Mouse (Mus musculus) embryo, embryonic 10.5 days (tissue): ENCODE measurements at regions not wholly inside any gene's neighbourhood (a gene's known extent, or its start where the extent isn't known, plus 50 kb on each side); places are given as distances from the start of the nearest gene placed in this dataset.
"Not testable (repeated sequence)": the region's sequence is repeated elsewhere in the genome, so short reads cannot be mapped to it uniquely, and the experiment has no call there.

Experiments used
- DNase-seq: peaks from one replicate; pipeline ENCODE4 v3.0.0-alpha.2; 2015; ENCODE audit warnings: low spot score

DNA sequence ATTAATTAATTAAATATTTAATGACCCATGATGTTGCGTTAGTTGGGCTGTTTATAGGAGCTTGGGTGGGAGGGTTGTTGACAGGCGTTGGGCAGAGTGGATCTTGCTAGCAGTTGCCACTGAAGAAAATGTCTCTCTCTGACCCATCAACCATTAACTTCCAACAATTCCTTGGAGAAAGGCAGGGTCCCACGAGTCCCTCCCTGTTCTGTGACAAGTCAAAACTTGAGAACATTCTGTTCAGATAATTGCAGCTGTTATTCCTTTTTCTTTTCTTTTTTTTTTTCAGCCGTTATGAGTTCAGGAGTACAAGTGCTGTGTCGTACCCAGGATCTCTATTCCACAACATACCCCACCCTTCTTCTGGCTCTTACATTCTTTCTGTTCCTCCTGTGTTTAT is 59.8 kb upstream of the Tnfrsf21 start:
- no peak for DNase-seq

DNA sequence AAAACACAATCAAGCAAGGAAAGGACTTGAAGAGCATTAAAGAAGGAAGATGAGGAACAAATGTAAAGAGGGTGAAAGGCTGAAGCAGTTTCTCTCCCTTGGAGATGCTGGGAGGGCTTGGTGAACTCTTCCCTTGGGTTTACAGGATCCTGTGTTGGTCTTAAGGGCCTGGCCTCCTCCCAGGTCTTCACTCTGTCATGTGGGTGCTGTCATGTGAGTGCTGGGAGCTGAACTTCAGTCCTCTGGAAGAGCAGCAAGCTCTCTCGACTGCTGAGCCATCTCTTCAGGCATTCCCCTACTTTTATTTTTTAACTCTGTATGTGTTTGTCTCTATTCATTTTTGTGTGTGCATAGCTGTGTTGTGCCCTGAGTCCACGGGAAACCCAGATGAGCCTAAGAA is 61.6 kb upstream of the Tnfrsf21 start:
- no peak for DNase-seq

DNA sequence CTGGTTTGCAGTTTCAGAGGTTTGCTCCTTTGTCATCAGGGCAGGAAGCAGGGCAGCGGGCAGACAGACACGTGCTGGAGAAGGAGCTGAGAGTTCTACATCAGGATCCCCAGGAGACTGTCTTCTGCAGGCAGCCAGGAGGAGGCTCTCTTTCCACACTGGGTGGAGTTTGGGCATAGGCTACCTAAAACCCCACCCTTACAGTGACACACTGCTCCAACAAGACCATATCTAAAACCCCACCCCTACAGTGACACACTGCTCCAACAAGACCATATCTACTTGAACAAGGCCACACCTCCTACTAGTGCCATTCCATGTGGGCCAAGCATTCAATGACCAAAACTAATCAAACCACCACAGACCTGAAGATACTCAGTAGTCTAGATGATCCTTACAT is 68.0 kb upstream of the Cd2ap start:
- no peak for DNase-seq

DNA sequence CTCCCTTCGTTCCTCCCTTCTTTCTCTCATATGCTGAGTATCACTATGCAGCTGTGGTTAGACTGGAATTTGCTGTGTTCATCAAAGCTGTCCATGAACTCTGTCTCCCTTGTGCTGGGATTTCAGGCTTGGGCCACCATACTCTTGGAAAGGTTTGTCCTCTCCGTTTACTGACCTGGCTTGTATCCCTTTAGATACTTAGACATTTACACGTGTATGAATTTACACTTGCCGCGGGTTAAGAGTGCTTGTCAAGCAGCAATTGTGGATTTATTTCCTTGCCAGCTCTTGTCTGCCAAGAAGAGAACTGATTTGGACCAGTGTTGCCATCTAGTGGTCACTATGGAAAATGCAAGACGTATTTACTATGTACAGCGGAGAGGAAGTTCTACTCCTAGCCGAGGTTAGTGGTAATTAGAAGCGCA is 66.8 kb upstream of the Cd2ap start:
- peak; percentile 87 for DNase-seq

DNA sequence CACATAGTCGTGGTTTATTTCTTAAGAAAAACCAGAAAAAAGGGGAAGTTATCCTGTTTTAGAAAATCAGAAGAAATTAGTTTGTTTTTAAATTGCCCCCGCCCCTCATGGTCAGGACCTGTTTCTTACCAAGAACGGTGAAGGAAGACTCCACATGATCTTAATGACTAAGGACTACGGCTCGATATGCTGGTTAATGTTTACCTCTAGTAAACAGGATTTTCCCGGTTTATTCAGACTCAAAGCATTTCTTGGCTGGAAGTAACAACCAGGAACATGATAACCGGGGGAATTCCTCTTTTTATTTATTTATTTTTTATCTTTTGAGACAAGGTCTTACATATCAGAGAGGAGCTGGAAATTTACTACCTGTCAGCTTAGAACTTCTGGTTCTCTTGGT is 63.0 kb upstream of the Cd2ap start:
- no peak for DNase-seq

DNA sequence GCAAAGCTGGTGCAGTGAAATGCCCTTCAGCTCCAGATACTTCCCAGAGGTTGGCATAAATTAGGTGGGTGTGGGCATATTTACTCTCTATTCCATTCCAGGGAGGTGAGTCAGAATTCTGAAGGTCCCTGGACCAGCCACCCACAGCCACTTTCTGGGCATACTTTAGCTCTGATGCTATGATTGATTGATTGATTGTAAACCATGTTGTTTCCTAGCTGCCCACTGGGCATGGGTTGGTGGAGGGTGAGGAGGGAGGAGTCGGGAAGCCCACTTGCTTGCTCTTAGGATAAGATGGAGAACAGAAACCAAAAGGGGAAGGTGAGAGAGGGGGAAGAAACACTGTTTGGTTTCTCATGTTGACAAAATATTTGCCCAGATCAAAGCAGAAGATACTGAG is 62.1 kb upstream of the Cd2ap start:
- no peak for DNase-seq

DNA sequence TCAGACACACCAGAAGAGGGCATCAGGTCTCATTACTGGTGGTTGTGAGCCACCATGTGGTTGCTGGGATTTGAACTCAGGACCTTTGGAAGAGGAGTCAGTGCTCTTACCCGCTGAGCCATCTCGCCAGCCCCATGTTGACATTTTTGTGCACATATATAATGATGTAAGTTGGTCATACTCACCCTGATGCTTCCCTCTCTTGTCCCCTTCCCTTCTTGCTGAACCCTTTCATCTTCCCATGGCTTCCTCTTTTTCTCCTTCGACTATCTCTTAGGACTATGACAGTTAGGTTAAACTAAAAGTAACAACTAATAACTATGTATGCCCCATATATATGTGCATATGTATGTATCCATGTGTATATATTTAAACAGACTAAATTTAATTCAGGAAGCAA is 61.0 kb upstream of the Cd2ap start:
- DNase-seq = not testable (repeated sequence)

DNA sequence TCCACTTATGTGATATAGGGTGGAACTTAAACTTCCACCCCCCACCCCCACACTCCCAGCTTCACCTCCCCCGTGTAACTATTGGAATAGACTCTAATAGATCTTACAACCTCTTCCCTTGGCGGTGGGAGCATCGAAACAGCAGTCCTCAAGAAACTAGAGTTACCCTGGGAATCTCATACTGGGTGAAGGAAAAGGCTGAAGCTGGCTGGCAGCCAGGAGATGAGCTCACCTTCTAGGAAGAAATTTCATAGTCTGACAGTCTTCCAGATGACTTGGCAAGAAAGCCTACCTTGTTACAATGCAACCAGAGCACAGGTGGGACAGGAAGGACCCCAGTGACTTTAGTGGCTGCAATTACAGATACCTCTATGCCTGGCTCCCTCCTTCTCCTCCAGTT is 57.6 kb upstream of the Cd2ap start:
- no peak for DNase-seq

DNA sequence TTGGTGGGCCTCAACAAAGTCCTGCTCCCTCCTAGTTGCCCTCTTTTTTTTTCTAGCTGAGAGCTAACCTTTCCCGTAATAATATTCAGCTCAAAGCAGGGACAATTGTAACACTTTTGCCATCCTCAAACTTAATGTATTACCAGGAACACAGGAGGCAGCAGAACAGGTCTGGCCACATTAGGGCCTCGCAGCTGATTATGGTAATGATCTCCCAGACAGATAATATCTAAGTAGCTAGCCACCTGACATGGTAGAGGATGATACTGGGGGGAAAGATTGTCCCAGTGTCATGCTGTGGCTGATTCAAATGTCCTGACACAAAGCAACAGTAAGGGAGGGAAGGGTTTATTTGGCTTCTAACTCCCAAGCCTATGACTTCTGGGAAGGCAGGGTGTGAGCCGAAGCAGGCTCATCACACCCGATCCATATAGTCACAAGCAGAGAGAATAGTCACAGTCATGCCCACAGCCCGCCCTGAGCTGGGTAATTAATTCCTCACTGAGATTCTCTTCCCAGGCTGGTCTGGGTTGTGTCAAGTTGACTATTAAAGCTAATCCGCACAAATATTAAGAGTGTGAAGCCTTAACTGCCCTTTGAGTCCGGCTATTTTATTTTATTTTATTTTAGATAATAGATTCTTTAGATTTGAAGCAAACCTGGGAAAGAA is 57.0 kb upstream of the Cd2ap start:
- DNase-seq = no peak

DNA sequence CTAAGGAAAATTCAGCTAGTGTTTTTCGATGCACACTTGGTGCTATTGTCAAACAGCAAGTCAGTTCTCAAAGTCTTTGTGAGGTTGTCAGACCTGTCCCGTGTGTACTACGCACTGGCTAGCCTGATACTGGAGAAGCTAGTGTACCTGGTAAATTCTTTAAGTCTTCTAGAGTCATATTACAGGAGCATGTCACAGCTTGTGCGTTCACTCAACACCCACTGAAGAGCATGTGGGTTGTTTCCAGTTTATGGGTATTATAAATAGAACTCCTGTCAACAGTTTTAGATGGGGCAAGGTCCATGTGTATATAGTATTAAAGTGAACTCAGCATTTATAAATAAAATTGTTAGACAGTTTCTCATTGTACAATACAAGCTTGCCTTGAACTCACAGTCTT is 50.9 kb upstream of the Cd2ap start:
- DNase-seq = no peak
